Mouse (Mus musculus): ENCODE measurements around the gene Svopl.

DNA sequence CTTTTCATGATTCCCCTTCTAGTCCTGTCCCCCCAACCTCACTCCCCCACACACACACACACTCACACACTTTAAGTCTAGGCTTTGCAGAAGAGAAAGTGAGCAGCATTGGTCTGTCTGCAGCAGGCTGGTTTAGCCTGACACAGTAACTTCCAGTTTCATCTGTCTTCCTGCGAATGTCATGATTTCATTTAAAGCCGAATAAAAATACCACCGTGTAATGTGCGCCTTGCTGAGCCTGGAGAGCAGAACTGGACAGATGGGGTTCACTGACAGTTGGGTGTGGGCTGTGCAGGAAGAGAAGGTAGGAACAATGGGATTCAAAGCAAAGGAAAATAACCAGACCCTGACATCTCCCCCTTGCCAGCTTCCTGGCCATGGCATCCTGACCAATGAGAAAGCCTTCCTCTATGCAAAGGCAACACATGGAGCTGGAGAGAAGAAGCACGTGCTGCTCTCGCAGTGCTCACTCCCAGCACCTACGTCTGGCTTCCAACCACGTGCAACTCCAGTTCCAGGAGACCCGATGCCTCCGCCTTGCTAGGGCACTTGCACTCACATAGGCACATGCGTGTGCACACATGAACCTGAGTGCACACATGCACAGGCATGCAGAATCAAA, 18.8 kb upstream of the Svopl start:
- TF ChIP-seq CTCF (conservative IDR thresholded peaks at IDR 0.05; ENCODE audit: insufficient read depth, insufficient read length, low read depth, low read length) (no peak), POLR2A (IDR thresholded peaks at IDR 0.05; ENCODE audit: low read depth, low read length) (no peak)
